Mouse (Mus musculus): ENCODE measurements around the gene Gnl1.

GRCm38 (mm10) chr17:36028879-36029619 is 49.4 kb downstream of the Gnl1 start:
- TF ChIP-seq EP300 (optimal IDR thresholded peaks at IDR 0.05) (no peak), CTCF (IDR thresholded peaks at IDR 0.05; ENCODE audit: low read depth) (no peak)

All from stomach, postnatal 0 days (tissue).